In genomic region chr16:21483803-21484202, GRCm38 (mm10) we compare ENCODE assay signal across 23 mouse cellular contexts.
"Had no signal": no experiment of that assay in that cellular context is flagged by ENCODE, and none has a peak within 500 bp of the region (broad histone marks: within the 10 kb centered on the region; RNA-seq: fewer than 3 reads in every experiment).

No protein-coding gene starts in this region.

- H3K27ac ChIP-seq: heart, adult 2 months; heart, embryonic 13.5 days; heart, embryonic 15.5 days; hindbrain, embryonic 13.5 days; hindbrain, embryonic 15.5 days; hindbrain, postnatal 0 days; kidney, embryonic 15.5 days; kidney, postnatal 0 days; limb, embryonic 13.5 days; limb, embryonic 15.5 days; liver, embryonic 12.5 days; liver, embryonic 14.5 days had no signal

- H3K36me3 ChIP-seq: kidney, embryonic 15.5 days; limb, embryonic 13.5 days had no signal

- H3K4me1 ChIP-seq: heart, embryonic 13.5 days; heart, embryonic 15.5 days; hindbrain, embryonic 13.5 days; hindbrain, embryonic 15.5 days; kidney, embryonic 15.5 days; limb, embryonic 13.5 days; limb, embryonic 15.5 days; liver, embryonic 12.5 days had no signal

- H3K27me3 ChIP-seq: heart, embryonic 13.5 days; heart, embryonic 15.5 days; hindbrain, embryonic 13.5 days; hindbrain, embryonic 15.5 days; kidney, embryonic 15.5 days; limb, embryonic 13.5 days; limb, embryonic 15.5 days; liver, embryonic 12.5 days had no signal

- DNase-seq: gastrocnemius, postnatal 14 days; gastrocnemius, postnatal 36 days; kidney, adult 11 months; kidney, adult 2 months; kidney, adult 9 months; kidney, postnatal 14 days; kidney, postnatal 36 days; layer of hippocampus, adult 9-11 months; layer of hippocampus, postnatal 36 days; lung, adult 18-20 months had no signal

- H3K9ac ChIP-seq: heart, embryonic 13.5 days; heart, embryonic 15.5 days; hindbrain, embryonic 13.5 days; hindbrain, embryonic 15.5 days; kidney, embryonic 15.5 days; limb, embryonic 13.5 days; limb, embryonic 15.5 days; liver, embryonic 12.5 days; liver, embryonic 14.5 days had no signal

- H3K4me2 ChIP-seq: heart, embryonic 13.5 days; heart, embryonic 15.5 days; hindbrain, embryonic 13.5 days; hindbrain, embryonic 15.5 days; kidney, embryonic 15.5 days; limb, embryonic 13.5 days; limb, embryonic 15.5 days; liver, embryonic 12.5 days had no signal

- H3K4me3 ChIP-seq: heart, adult 2 months; heart, embryonic 13.5 days; heart, embryonic 15.5 days; hindbrain, embryonic 13.5 days; hindbrain, embryonic 15.5 days; kidney, embryonic 15.5 days; limb, embryonic 13.5 days; limb, embryonic 15.5 days; liver, embryonic 12.5 days had no signal

- ATAC-seq: hindbrain, postnatal 0 days; intestine, embryonic 16.5 days; liver, embryonic 12.5 days had no signal

- H3K9me3 ChIP-seq: heart, embryonic 13.5 days; heart, embryonic 15.5 days; hindbrain, embryonic 13.5 days; hindbrain, embryonic 15.5 days; kidney, embryonic 15.5 days; limb, embryonic 13.5 days; limb, embryonic 15.5 days; liver, embryonic 12.5 days had no signal
